Mouse (Mus musculus): ENCODE results near the gene Sp4.

The Sp4 gene

DNA sequence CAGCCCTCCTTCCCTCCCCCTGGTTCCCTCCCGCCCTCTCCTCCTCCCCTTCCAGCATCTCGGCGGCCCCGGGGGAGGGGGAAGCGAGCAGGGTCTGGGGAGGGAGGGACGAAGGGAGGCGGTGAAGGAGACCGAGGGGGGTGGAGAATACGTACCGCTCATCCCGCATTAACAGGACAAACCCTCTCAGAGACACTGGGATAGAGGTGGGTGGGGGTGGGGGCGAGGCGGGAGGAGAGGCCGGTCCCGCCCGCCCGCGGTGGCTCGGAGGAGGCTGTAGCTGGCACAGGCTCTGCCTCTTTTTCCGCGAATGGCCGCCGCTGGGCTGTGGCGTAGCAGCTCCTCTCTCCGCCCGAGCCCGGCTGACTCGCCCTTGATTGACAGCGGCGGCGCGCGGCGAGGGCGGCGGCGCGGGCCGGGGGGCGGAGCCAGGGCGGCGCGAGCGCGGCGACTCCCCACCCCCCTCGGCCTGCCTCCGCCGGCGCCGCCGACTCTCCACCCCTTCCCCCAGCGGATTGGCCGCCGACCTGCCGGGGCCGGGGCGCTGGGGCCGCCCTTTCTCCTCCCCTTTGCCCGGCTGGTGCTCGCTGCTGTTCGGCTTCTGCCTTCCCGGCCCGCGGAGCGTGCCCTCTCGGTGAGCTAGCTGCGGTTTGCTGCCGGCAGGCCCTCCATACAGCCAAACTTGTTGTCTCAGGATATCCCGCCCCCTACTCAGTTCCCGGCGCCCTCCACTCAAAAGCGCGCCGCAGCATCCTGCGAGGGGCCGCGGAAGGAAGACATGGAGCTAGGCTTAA is at the start of gene Sp4:
Gene Sp4, minus strand, starts transcription at position 369 of the 794 bp plus-strand sequence.
- peak; percentile 88 for DNase-seq (ENCODE audit: low read depth, low spot score)

DNA sequence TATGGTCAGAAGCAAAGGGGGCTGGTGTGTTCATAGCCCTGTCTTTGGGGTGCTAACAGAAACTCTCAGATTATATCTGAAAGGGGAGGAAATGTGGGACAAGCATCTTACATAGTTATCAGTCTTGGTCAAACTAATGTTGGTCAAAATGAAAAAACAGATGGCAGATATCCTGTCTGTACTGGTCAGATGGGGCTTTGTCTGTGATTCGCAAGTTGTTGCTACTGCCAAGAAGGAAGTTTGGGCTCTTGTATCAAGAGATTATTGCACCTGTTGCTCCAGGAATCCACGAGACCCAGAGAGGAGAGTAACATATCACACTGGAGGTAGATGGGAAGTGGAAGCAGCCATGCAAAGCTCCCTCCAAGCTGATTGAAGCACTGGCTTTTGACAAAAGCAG is 37.9 kb upstream of the Sp4 start:
- no peak for DNase-seq (ENCODE audit: low read depth, low spot score)

- no peak for DNase-seq (ENCODE audit: low read depth, low spot score)
These were observed 37.0 kb upstream of the Sp4 start for GRCm38 (mm10) chr12:118338243-118338642.

DNA sequence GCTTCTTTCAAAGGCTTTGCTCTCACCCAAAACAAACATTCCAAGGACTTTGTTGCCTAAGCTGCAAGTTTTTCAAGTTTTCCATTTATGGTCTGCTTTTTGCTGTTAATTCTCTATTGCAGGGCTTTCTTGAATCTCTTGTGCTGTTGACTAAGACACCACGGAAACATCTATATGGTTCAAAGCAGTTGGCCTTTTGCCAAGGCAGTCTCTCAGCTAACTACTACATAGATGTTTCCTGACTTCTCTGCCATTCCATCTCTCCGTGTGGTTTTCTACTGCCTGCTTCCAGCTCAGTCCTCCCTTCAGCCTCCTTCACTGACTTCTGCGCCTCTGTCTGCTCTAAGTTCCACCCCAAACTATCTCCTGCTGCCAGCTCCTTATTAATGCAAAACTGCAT is 36.1 kb upstream of the Sp4 start:
- DNase-seq (ENCODE audit: low read depth, low spot score), result no peak

DNA sequence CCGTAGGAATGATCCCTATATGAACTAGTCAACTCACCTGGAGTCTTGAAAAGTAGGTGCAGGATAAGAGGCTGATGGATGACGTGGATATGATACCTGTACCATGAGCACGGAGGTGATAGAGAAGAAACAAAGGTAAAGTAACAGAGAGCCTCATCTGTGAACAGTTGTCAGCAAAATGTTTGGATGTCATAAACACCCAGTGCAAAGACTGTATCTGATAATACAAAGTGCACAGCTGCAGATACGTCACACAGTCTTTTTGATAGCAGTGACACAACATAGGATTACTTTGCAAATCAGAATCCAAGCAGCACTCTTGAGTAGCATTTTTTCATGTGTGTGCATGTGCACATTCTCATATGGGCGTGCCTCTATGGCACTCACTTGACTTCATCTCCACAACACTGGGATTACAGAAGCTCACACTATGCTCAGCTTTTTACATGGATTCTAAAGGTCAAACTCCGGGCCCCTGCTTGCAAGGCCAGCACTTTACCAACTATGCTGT is 27.6 kb upstream of the Sp4 start:
- no peak for DNase-seq (ENCODE audit: low read depth, low spot score)

GRCm38 (mm10) chr12:118327566-118327965 is 26.3 kb upstream of the Sp4 start:
- no peak for DNase-seq (ENCODE audit: low read depth, low spot score)

DNA sequence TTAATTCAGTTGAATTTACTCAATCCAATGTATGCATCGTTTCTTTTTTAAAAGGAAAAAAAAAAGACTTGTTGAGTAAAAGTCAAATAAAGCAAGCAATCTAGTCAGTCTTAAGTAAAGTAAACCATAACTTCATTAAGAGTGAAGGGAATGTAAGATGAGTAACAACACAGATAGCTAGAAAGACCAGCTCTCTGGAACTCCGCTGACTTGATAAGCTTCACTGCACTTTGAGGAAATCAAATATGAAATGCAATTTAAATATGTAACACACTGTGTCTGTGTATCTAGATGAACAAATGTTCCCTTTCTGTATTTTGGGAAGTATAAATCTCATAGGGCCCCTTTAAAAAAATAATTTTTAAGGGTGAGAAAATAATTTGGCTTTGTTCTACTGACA is 24.9 kb upstream of the Sp4 start:
- no peak for DNase-seq (ENCODE audit: low read depth, low spot score)

DNA sequence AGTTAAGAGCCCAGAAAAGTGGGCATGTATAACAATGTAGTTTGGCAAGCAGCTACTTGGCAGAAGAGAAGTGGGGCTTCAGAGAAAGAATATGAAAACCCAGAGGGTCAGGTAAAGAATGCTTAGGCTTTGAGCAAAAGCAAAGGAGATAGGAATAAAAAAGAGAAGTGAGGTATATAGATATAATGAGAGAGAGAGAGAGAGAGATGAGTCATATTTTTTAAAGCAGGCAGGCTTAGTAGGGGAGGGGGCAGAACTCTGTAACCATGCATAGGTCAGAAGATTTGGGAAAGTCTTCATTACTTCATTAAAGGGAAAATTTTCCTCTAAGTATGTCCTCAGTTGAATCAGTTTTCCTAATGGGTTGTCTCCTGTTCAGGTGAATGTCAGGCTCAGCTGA is 18.8 kb upstream of the Sp4 start:
- no peak for DNase-seq (ENCODE audit: low read depth, low spot score)

DNA sequence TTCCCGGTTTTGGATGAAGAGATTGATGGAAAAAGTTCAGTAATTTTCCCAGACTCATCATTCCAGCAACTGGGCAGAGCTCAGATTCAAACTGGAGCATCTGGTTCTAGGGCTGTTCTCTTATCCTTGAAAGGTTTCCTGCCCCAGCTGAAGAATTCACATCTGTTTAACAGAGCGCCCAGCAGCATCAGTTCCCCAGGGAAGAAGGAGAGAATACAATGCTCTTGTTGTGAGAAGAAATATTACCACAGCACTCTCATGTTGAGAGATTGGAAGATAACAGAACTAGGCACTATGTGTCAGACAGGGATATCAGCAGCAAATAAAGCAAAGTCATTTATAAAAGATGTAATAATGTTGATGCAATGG is 13.2 kb upstream of the Sp4 start:
- no peak for DNase-seq (ENCODE audit: low read depth, low spot score)

DNA sequence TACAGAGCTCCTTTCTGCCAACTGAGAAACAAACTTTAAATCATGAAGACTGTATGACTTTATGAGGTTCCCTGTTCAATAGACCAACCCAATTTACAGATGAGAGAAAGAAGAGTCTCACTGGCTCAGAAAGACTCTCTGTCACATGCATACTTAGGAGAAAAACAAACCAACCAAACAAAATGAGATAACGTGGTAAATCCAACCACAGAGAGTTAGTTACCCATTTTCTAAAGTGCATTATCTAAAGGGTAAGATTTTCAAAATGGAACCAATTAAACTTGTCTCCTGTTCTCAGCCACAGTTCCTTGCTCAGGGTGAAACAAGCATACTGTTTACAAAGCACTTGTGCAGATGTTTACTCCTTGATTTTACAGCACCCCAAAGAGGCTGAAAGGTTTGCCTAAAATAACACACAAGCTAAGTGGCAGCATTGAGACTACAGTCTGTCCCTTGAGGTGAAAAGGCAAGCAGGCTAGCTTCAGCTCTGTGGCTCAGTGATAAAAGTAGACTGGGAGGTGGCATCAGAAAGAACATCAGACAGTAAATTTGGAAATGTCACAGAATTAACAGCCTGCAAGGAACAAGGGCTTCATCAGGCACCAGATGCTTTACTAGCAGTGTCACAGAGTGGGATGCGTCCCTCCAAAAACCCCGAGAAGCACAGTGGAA is 12.7 kb upstream of the Sp4 start:
- DNase-seq (ENCODE audit: low read depth, low spot score), result no peak

DNA sequence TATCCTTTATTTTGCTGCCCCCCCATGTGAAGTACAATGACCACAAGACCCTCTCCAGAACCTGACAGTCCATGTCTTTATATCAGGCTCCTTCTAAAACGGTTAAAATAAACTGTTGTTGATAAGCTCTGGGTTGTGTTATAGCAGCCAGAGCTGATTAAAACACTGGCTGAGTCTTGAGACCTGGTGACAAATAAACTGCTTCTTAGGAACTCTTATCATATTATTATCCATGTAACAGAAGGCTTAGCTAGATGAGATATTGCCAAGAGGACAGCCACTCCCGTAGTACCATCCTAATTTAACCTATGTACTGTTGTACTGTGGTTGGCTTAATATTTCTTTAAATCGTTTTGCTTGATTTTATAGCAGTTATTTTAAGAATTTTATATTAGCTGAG is 2.3 kb upstream of the Sp4 start:
- DNase-seq (ENCODE audit: low read depth, low spot score), result no peak

DNA sequence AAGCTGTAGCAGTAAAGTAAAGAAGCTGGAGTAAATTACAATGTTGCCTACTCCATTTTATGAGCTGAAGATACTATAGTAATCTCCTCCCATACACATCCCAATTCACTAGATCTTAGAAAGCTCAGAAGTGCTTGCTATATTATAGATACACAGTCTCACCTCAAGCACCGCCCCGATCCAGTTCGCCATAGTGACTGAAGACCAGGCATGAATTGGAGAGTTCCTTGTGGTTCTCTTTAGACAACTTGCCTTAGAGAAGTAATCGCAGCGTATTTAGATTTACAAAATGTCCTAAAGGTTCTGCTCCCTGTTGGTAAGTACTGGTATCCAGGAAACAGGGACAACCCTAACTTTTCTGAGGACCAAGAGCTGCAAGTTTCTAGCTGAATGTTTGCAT is 1.8 kb upstream of the Sp4 start:
- no peak for DNase-seq (ENCODE audit: low read depth, low spot score)

- DNase-seq (ENCODE audit: low read depth, low spot score), result peak; percentile 97
These were observed 911 bp upstream of the Sp4 start for GRCm38 (mm10) chr12:118301866-118302835.

GRCm38 (mm10) chr12:118300754-118301071 is 527 bp downstream of the Sp4 start:
- no peak for DNase-seq (ENCODE audit: low read depth, low spot score)

DNA sequence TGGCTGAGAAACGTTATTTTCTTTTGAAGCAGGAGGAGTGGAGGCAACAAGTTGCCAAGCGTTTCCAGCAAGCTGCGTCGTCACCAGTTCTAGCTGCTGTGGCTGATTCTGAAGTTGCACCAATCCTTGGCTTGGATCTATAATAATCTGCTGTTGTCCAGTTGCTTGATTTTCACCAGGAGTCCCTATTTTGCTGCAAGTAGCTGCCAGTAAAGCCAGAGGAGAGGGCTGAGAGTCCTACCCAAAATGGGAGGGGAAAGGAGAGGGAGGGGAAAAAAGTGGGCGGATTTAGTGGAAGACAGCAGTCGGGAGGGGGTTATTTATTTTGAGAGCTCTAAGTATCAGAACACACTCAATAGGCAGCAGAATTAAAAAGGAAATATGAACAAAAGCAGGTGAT is 1.3 kb downstream of the Sp4 start:
- DNase-seq (ENCODE audit: low read depth, low spot score), result no peak

GRCm38 (mm10) chr12:118299172-118299571 is 2.1 kb downstream of the Sp4 start:
- DNase-seq (ENCODE audit: low read depth, low spot score), result no peak

DNA sequence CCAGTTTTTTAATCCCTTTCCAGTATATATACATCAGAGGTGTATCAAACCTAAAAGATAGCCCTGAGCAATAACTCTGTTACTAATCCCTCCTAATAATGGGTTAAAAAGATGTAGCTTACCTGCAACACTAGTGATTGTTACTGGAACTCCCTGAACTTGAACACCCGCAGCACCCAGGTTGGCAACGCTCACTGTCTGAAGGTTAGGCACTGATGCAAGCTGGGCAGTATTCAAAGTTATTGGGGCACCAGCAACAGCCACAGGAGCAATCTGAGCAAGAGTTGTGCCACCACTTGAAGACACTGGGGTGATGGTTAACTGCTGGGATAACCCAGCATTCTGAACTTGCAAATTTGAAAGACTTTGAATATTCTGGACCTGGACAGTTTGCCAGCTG is 2.7 kb downstream of the Sp4 start:
- no peak for DNase-seq (ENCODE audit: low read depth, low spot score)

DNA sequence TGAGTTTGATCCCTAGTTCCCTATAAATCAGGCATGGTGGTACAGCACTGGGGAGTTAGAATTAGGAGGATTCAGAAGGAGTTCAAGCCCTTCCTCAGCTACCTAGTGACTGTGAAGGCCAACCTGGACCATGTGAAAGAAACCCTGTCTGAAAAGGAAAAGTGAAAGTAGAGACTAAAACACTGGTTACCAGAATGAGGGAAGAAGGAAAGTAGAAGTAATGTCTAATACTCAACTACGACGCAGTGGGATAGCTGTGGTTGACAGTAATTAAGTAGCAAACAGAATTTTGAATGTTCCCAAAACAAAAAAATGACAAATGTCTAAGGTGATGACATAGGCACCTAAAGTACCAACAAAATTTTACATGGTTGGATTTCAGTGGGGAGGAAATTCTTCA is 5.0 kb downstream of the Sp4 start:
- DNase-seq (ENCODE audit: low read depth, low spot score), result no peak

DNA sequence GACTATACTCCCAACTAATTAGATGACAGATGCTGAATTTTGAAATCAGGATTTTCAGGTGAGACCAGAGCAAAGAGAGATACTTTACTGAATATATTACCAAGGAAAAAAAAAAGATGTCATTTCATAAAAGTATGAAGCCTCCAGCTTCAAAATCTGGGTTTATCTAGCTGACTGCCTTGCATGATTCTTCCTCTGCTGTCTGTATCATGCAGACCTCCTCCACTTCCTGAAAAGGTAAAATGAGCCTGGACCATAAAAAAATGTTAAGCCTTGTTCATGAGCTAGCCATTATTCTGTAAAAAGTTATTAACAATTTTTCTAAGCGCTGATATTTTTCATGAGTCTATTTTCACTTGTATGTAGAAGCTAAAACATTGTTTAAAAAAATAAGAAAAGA is 5.4 kb downstream of the Sp4 start:
- DNase-seq (ENCODE audit: low read depth, low spot score), result no peak

GRCm38 (mm10) chr12:118288947-118289346 is 12.3 kb downstream of the Sp4 start:
- no peak for DNase-seq (ENCODE audit: low read depth, low spot score)

DNA sequence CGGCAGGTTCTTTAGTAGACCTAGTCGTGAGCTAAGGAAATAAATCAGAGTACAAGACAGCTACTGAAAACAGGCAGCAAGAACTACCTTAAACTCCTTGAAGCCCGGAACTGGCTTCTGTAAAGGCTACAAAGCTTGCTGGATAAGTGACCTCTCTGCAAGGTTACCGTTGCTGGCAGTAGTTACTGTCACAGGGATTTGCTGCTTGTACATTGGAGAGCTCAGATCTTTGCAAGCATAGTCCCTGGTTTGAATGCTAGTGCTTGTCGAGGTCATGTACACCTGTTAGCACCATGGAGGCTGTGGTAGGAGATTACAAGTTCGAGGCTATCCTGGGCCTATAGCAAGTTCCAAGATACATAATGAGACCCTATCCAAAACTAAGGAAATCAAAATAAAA is 16.1 kb downstream of the Sp4 start:
- no peak for DNase-seq (ENCODE audit: low read depth, low spot score)

DNA sequence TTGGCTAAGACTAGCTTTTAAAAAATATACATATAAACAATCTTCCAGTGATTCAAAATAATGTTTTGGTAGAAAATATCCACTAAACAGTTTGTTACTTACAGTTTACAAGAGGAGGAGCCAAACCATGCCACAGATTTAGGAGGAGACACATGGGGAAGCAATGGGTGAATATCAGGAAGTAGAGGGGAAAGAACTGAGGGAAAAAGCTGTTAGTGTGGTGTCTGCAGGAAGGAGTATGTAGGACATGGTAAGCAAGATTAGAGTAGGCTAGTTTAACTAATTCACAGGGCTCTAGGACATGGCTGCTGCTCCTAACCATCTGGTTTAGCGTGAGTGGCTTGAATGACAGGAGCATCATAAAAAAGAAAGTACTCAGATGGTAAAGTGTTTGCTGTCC is 19.3 kb downstream of the Sp4 start:
- no peak for DNase-seq (ENCODE audit: low read depth, low spot score)
